Comparison of ENCODE assay signal across 8 mouse cellular contexts in the genomic region with DNA sequence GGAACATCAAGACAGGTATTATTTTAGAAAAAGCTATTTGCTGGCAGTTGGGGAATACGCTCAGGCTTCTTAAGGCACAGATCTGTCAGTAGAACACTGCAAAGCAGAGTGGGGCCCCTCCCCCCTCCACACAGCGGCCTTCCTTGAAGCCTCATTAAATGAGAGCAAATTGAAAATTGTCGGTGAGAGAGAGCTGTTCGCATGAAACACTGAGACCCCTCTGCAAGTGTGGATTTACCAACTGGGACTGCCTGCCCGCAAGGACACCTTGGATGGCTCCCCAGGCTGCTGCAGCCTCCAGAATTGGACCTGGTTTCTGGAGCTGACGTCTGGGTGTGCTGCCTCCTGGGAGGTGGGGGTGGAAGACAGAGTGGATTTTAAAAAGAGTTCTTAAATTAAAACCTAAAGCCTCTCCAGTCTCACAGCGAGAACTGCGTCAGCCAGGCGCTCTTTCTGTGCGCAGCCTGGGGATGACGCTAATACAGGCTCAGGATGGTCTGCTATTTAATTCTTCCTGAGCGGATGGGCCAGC. TPM values are rescaled to one million over a fixed set of nuclear protein-coding genes. Genes with fewer than 3 reads are reported as not detected.
DNase-seq lines count a peak whose midpoint lies in the region; ATAC-seq and TF ChIP-seq lines count a peak whose summit lies in the region.

No protein-coding gene starts in this region.

- no peak overlapping the region for H3K9ac ChIP-seq in embryonic facial prominence, embryonic 12.5 days
- peak overlapping the region; percentile 20; the same call in 1 of the 2 replicates for H3K9ac ChIP-seq in hindbrain, embryonic 16.5 days (ENCODE audit: low read depth, low read length)
- H3K9ac ChIP-seq in limb, embryonic 15.5 days = no peak overlapping the region
- no peak overlapping the region for H3K9ac ChIP-seq in heart, adult 2 months (ENCODE audit: low read depth, low read length)

- no peaks in the 10 kb centered on the region for H3K27me3 ChIP-seq in embryonic facial prominence, embryonic 12.5 days
- no peaks in the 10 kb centered on the region for H3K27me3 ChIP-seq in hindbrain, embryonic 16.5 days (replicated peaks; ENCODE audit: control insufficient read depth, insufficient read depth, low read length)
- no peaks in the 10 kb centered on the region for H3K27me3 ChIP-seq in limb, embryonic 15.5 days
- H3K27me3 ChIP-seq in heart, adult 2 months (ENCODE audit: control insufficient read depth, insufficient read depth, low read length) = no peaks in the 10 kb centered on the region

- peaks cover 33% of the 10 kb centered on the region for H3K4me1 ChIP-seq in embryonic facial prominence, embryonic 12.5 days
- H3K4me1 ChIP-seq in hindbrain, embryonic 16.5 days (ENCODE audit: control insufficient read depth, insufficient read depth, low read depth, low read length) = peaks cover 12% of the 10 kb centered on the region
- H3K4me1 ChIP-seq in limb, embryonic 15.5 days = peaks cover 42% of the 10 kb centered on the region
- H3K4me1 ChIP-seq in heart, adult 2 months (ENCODE audit: control insufficient read depth, insufficient read depth, low read length) = no peaks in the 10 kb centered on the region

- ATAC-seq in embryonic facial prominence, embryonic 12.5 days (ENCODE audit: insufficient number of reproducible peaks, insufficient read depth, low FRiP score, low TSS enrichment) = no peak
- peak; percentile 70 for ATAC-seq in hindbrain, embryonic 16.5 days
- no peak for ATAC-seq in limb, embryonic 15.5 days (ENCODE audit: insufficient number of reproducible peaks, low FRiP score, low TSS enrichment, low read depth)

- no peak overlapping the region for H3K4me3 ChIP-seq in embryonic facial prominence, embryonic 12.5 days
- H3K4me3 ChIP-seq in hindbrain, embryonic 16.5 days (ENCODE audit: low read length) = no peak overlapping the region; the same call in 1 of the 2 replicates
- H3K4me3 ChIP-seq in limb, embryonic 15.5 days = peak overlapping the region; percentile 8; the same call in 1 of the 2 replicates
- no peak overlapping the region for H3K4me3 ChIP-seq in heart, adult 2 months

- H3K79me2 ChIP-seq in heart, adult 2 months (replicated peaks; ENCODE audit: control insufficient read depth, insufficient read depth, low read length) = no peaks in the 10 kb centered on the region

- H3K27ac ChIP-seq in embryonic facial prominence, embryonic 12.5 days = 0 out of 2 replicates have a peak overlapping the region, but pooled peaks have one; percentile 26
- H3K27ac ChIP-seq in hindbrain, embryonic 16.5 days (ENCODE audit: low read depth, low read length) = peak overlapping the region; percentile 51
- H3K27ac ChIP-seq in limb, embryonic 15.5 days = no peak overlapping the region
- no peak overlapping the region for H3K27ac ChIP-seq in heart, adult 2 months

- no peak for TF ChIP-seq CTCF in heart, adult 2 months (IDR thresholded peaks at IDR 0.05)

- TF ChIP-seq POLR2A in heart, adult 2 months (IDR thresholded peaks at IDR 0.05; ENCODE audit: insufficient read depth, low read depth, low read length) = no peak

- no peak for TF ChIP-seq EP300 in heart, adult 2 months (IDR thresholded peaks at IDR 0.05; ENCODE audit: insufficient read depth, low read depth, low read length)

- peak overlapping the region; percentile 32 for H3K4me2 ChIP-seq in embryonic facial prominence, embryonic 12.5 days (replicated peaks)
- H3K4me2 ChIP-seq in hindbrain, embryonic 16.5 days (ENCODE audit: low read length) = peak overlapping the region; percentile 47
- peak overlapping the region; percentile 29 for H3K4me2 ChIP-seq in limb, embryonic 15.5 days

- peak; percentile 39 for DNase-seq in brain, embryonic 18.5 days (ENCODE audit: low read depth, low spot score)
- DNase-seq in thymus, postnatal 0 days (ENCODE audit: low spot score) = no peak
- no peak for DNase-seq in heart, postnatal 25 days (ENCODE audit: low spot score)
- DNase-seq in heart, adult 2 months = no peak
- no peak for DNase-seq in heart, adult 9 months (ENCODE audit: low spot score in 2 of 2)

- H3K36me3 ChIP-seq in embryonic facial prominence, embryonic 12.5 days = no peaks in the 10 kb centered on the region
- no peaks in the 10 kb centered on the region for H3K36me3 ChIP-seq in hindbrain, embryonic 16.5 days (ENCODE audit: control insufficient read depth, insufficient read depth, low read length)
- no peaks in the 10 kb centered on the region for H3K36me3 ChIP-seq in limb, embryonic 15.5 days
- H3K36me3 ChIP-seq in heart, adult 2 months (ENCODE audit: control insufficient read depth, insufficient read depth, low read length) = no peaks in the 10 kb centered on the region

- 31% methylated on average over 12 of the region's 12 CpGs for WGBS in embryonic facial prominence, embryonic 12.5 days
- WGBS in hindbrain, embryonic 16.5 days = 23% methylated on average over 12 of the region's 12 CpGs
- WGBS in limb, embryonic 15.5 days = 26% methylated on average over 12 of the region's 12 CpGs
- WGBS in heart, adult 2 months = 76% methylated on average over 12 of the region's 12 CpGs

- H3K9me3 ChIP-seq in embryonic facial prominence, embryonic 12.5 days = no peaks in the 10 kb centered on the region
- H3K9me3 ChIP-seq in hindbrain, embryonic 16.5 days (ENCODE audit: control insufficient read depth, low read length) = no peaks in the 10 kb centered on the region
- no peaks in the 10 kb centered on the region for H3K9me3 ChIP-seq in limb, embryonic 15.5 days

- intact Hi-C loops in heart, postnatal 25 days (cut with DNase I) = no loop called here
- intact Hi-C loops in heart, adult 2 months (cut with DNase I) = no loop called here

RNA-seq across cellular contexts. Expression of a gene that starts 46.9 kb away (rescaled TPM):
- polyA plus RNA-seq in embryonic facial prominence, embryonic 12.5 days (2016; fragmentation: Nextera tagmentation; extraction: Ambion mirVana) = 25.9 and 30.1 TPM in 2 replicates
- polyA plus RNA-seq in hindbrain, embryonic 16.5 days (2015; fragmentation: Nextera tagmentation; extraction: Ambion mirVana) = 168 and 173 TPM in 2 replicates
- polyA plus RNA-seq in limb, embryonic 15.5 days (2015; fragmentation: Nextera tagmentation; extraction: Ambion mirVana) = 3.5 and 3.7 TPM in 2 replicates
- polyA plus RNA-seq in thymus, postnatal 0 days (2015; fragmentation: Nextera tagmentation; extraction: Ambion mirVana) = 0.66 and 0.72 TPM in 2 replicates
- 1 to 10 TPM; 1.0 to 1.3 TPM for total RNA-seq in heart, postnatal 25 days (2021)
- under 1 TPM; 0.52 to 0.60 TPM for total RNA-seq in heart, adult 2 months (2021)
- polyA plus RNA-seq in heart, adult 2 months (2012; rRNA removed) = 0.82 and 0.88 TPM in 2 replicates

Comparison
In these comparisons a context has a peak if more than half of its experiments do, and no peak if none do; other contexts are left out.
1. H3K27ac ChIP-seq: peak in embryonic facial prominence, embryonic 12.5 days (single experiment) and hindbrain, embryonic 16.5 days (single experiment); none in limb, embryonic 15.5 days (single experiment) and heart, adult 2 months (single experiment).
2. Peak in every context shown above with its lines, with median percentiles within 50 percentile points of each other: H3K4me2 ChIP-seq.